Mouse (Mus musculus) lung, postnatal 0 days (tissue): ENCODE data around the gene Cobll1. TPM values are rescaled to one million over a fixed set of nuclear protein-coding genes. Genes with fewer than 3 reads are reported as not detected.
A peak's percentile ranks its signal among the peaks of the same experiment; 100 is the strongest.

Experiments
- ATAC-seq: fragments of 200-750 bp; cut with Nextera tagmentation; 2 replicates; pipeline ENCODE4 v1.8.0; 2017; ENCODE audit warnings: moderate library complexity
- DNase-seq: peaks from one replicate; pipeline ENCODE4 v3.0.0-alpha.2; 2016; ENCODE audit warnings: low spot score
- H3K27ac ChIP-seq: fragments of 300-500 bp; sonication (generic); 2 replicates; pipeline ENCODE4 v1.5.1; 2014; ENCODE audit warnings: antibody characterized with exemption, mild to moderate bottlenecking, low read length, mixed read lengths
- H3K27me3 ChIP-seq: fragments of 300-500 bp; sonication (generic); replicated peaks from 2 replicates; pipeline ENCODE4 v1.6.1; 2014; ENCODE audit warnings: low read length, mixed read lengths; ENCODE audit not compliant: insufficient read depth
- H3K36me3 ChIP-seq: fragments of 300-500 bp; sonication (generic); 2 replicates; pipeline ENCODE4 v1.6.1; 2014; ENCODE audit warnings: low read length, mixed read lengths; ENCODE audit not compliant: insufficient read depth
- H3K4me1 ChIP-seq: fragments of 300-500 bp; sonication (generic); 2 replicates; pipeline ENCODE4 v1.6.1; 2014; ENCODE audit warnings: antibody characterized with exemption, low read depth, low read length, mixed read lengths; ENCODE audit not compliant: insufficient read depth
- H3K4me2 ChIP-seq: fragments of 300-500 bp; sonication (generic); replicated peaks from 2 replicates; pipeline ENCODE4 v1.6.1; 2014; ENCODE audit warnings: low read depth, mild to moderate bottlenecking, low read length, moderate library complexity, mixed read lengths
- H3K4me3 ChIP-seq: fragments of 300-500 bp; sonication (generic); 2 replicates; pipeline ENCODE4 v1.5.1; 2014; ENCODE audit warnings: low read depth, low read length
- H3K9ac ChIP-seq: fragments of 300-500 bp; sonication (generic); replicated peaks from 2 replicates; pipeline ENCODE4 v1.6.1; 2014; ENCODE audit warnings: low read depth, mild to moderate bottlenecking
- H3K9me3 ChIP-seq: fragments of 300-500 bp; sonication (generic); 2 replicates; pipeline ENCODE4 v1.6.1; 2016; ENCODE audit warnings: low read length, mixed read lengths
- CTCF ChIP-seq: IDR thresholded peaks from 2 replicates; pipeline ENCODE4 v1.5.1; 2016; ENCODE audit warnings: antibody characterized with exemption, mild to moderate bottlenecking
- EP300 ChIP-seq: IDR thresholded peaks from 2 replicates; pipeline ENCODE4 v1.6.1; 2016; ENCODE audit warnings: antibody characterized with exemption, mild to moderate bottlenecking, control low read depth
- WGBS: fragments of 180-500 bp; shearing (Covaris S2); extraction: QIAGEN DNeasy Blood & Tissue Kit; methylation state at CpG from one replicate; pipeline ENCODE4 v1.1.7; 2014; 5-methylcytosine and 5-hydroxymethylcytosine counted together
- polyA plus RNA-seq: library from polyadenylated mRNA; unstranded; fragments of >200 nt; fragmentation: Nextera tagmentation; extraction: Ambion mirVana; gene quantifications from 2 replicates; pipeline ENCODE4 v1.2.1, GENCODE M21; 2015

Gene Cobll1
- polyA plus RNA-seq = 8.8 and 9.4 TPM in 2 replicates

- H3K27ac ChIP-seq = peak within 1 kb of the TSS; percentile 93
- H3K36me3 ChIP-seq = no peaks in the 10 kb centered on the region
- WGBS = under 1% methylated on average over 34 of the region's 37 CpGs
- H3K9ac ChIP-seq = peak within 1 kb of the TSS; percentile 58
- ATAC-seq (peak; percentile 52), DNase-seq (peak; percentile 68)
- no peaks in the 10 kb centered on the region for H3K9me3 ChIP-seq
- H3K4me2 ChIP-seq = peak within 1 kb of the TSS; percentile 94
- H3K4me1 ChIP-seq = no peaks in the 10 kb centered on the region
- no peaks in the 10 kb centered on the region for H3K27me3 ChIP-seq
- H3K4me3 ChIP-seq = peak within 1 kb of the TSS; percentile 78
- TF ChIP-seq EP300 (0 out of 2 replicates have a peak, but pooled peaks have one; percentile 34), CTCF (peak; percentile 31)
These were observed at the start of gene Cobll1 for GRCm38 (mm10) chr2:65238964-65239570. TSS of gene Cobll1 (minus strand) at chr2:65239403.

GRCm38 (mm10) chr2:65288696-65289095 lies 49.5 kb upstream of the Cobll1 start:
- Histone ChIP-seq H3K36me3 (no peaks in the 10 kb centered on the region), H3K4me3 (no peak overlapping the region), H3K27ac (no peak overlapping the region), H3K4me2 (no peak overlapping the region), H3K9me3 (no peaks in the 10 kb centered on the region), H3K9ac (no peak overlapping the region), H3K4me1 (no peaks in the 10 kb centered on the region), H3K27me3 (no peaks in the 10 kb centered on the region)
- no peak for DNase-seq
- no peak for TF ChIP-seq EP300
- no peak for TF ChIP-seq CTCF
- WGBS = 74% methylated on average over 1 of the region's 1 CpGs
- no peak for ATAC-seq

DNA sequence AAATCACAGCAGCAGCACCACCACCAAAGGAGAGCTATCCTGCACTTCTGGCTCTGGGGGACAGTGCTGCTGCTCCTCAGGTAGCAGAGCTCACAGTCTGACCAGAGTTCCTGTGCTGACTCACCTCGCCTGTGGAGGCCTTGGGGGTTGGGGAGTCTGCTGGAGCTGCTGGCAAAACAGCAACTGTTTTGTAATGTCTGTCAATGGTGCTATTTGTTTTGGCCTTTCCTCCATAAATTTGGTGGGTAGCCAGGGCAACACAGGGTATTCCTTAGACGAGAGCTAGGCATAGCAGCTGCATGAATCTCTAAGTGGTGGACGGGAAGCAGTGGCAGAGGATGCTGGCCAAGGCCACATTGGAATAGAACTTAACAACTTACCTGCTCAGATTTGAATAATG lies 46.2 kb upstream of the Cobll1 start:
- 43% methylated on average over 3 of the region's 3 CpGs for WGBS
- Histone ChIP-seq H3K27ac (no peak overlapping the region), H3K4me2 (no peak overlapping the region), H3K36me3 (no peaks in the 10 kb centered on the region), H3K9me3 (no peaks in the 10 kb centered on the region), H3K4me3 (no peak overlapping the region), H3K27me3 (no peaks in the 10 kb centered on the region), H3K4me1 (no peaks in the 10 kb centered on the region), H3K9ac (no peak overlapping the region)
- TF ChIP-seq EP300 = no peak
- DNase-seq (peak; percentile 36), ATAC-seq (peak; percentile 32; the same call in 1 of the 2 replicates)

DNA sequence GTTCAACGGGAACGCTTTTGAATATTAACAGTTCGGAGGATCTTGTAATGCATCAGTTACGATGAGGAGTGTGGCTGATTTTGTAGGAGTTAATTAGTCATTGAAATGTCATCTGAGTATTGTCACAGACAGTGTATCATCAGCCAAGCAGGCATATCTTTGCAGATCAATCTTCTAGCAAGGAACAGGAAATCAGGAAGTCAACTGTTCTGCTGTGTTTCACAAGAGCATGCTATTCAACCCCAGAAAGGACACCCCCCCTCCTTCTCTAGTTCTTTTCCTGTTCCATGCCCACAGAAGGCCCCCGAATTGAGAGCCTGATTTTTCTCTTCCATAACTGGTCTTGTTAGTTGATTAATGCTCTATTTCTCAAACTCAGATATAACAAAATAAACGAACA lies 43.8 kb upstream of the Cobll1 start:
- Histone ChIP-seq H3K4me3 (no peak overlapping the region), H3K4me1 (no peaks in the 10 kb centered on the region; the same call in 1 of the 2 replicates), H3K36me3 (no peaks in the 10 kb centered on the region), H3K27ac (no peak overlapping the region), H3K9me3 (no peaks in the 10 kb centered on the region), H3K9ac (no peak overlapping the region), H3K4me2 (no peak overlapping the region), H3K27me3 (no peaks in the 10 kb centered on the region)
- 65% methylated on average over 6 of the region's 6 CpGs for WGBS
- ATAC-seq (no peak), DNase-seq (no peak)
- TF ChIP-seq CTCF (no peak), EP300 (no peak)

- H3K4me2 ChIP-seq = no peak overlapping the region
- H3K9me3 ChIP-seq = no peaks in the 10 kb centered on the region
- DNase-seq (peak; percentile 23), ATAC-seq (peak; percentile 11; the same call in 1 of the 2 replicates)
- TF ChIP-seq CTCF (no peak), EP300 (no peak)
- H3K27ac ChIP-seq = no peak overlapping the region
- no peaks in the 10 kb centered on the region for H3K36me3 ChIP-seq
- H3K27me3 ChIP-seq = no peaks in the 10 kb centered on the region
- H3K9ac ChIP-seq = no peak overlapping the region
- no peaks in the 10 kb centered on the region; the same call in 1 of the 2 replicates for H3K4me1 ChIP-seq
- WGBS = 5% methylated on average over 4 of the region's 4 CpGs
- no peak overlapping the region for H3K4me3 ChIP-seq
These were observed 40.0 kb upstream of the Cobll1 start for GRCm38 (mm10) chr2:65279029-65279690.

- Histone ChIP-seq H3K27me3 (no peaks in the 10 kb centered on the region), H3K4me2 (no peak overlapping the region), H3K9ac (no peak overlapping the region), H3K4me3 (no peak overlapping the region), H3K27ac (no peak overlapping the region), H3K4me1 (no peaks in the 10 kb centered on the region; the same call in 1 of the 2 replicates), H3K9me3 (no peaks in the 10 kb centered on the region), H3K36me3 (no peaks in the 10 kb centered on the region)
- WGBS = 82% methylated on average over 6 of the region's 6 CpGs
- DNase-seq = no peak
- ATAC-seq = no peak
- TF ChIP-seq CTCF (no peak), EP300 (no peak)
These were observed 36.3 kb upstream of the Cobll1 start for GRCm38 (mm10) chr2:65275443-65276061.
